Mouse (Mus musculus) forebrain, embryonic 16.5 days (tissue): Measurements from ENCODE around the gene Lrrc31. TPM values are rescaled to one million over a fixed set of nuclear protein-coding genes. Genes with fewer than 3 reads are reported as not detected.

Source experiments
- ATAC-seq: fragments of 200-750 bp; cut with Nextera tagmentation; 2 replicates; pipeline ENCODE4 v1.8.0; 2017; ENCODE audit warnings: mild to moderate bottlenecking, moderate library complexity
- H3K27ac ChIP-seq: fragments of 300-500 bp; sonication (generic); 2 replicates; pipeline ENCODE4 v1.5.1; 2014; ENCODE audit warnings: low read length, control low read depth
- H3K27me3 ChIP-seq: fragments of 300-500 bp; sonication (generic); replicated peaks from 2 replicates; pipeline ENCODE4 v1.6.1; 2014; ENCODE audit warnings: low read length; ENCODE audit not compliant: control insufficient read depth, insufficient read depth
- H3K36me3 ChIP-seq: fragments of 300-500 bp; sonication (generic); 2 replicates; pipeline ENCODE4 v1.6.1; 2014; ENCODE audit not compliant: control insufficient read depth, insufficient read depth
- H3K4me1 ChIP-seq: fragments of 300-500 bp; sonication (generic); replicated peaks from 2 replicates; pipeline ENCODE4 v1.6.1; 2014; ENCODE audit warnings: low read length; ENCODE audit not compliant: control insufficient read depth, insufficient read depth
- H3K4me2 ChIP-seq: fragments of 300-500 bp; sonication (generic); 2 replicates; pipeline ENCODE4 v1.6.1; 2014; ENCODE audit warnings: mild to moderate bottlenecking, low read length, control low read depth
- H3K4me3 ChIP-seq: fragments of 300-500 bp; sonication (generic); replicated peaks from 2 replicates; pipeline ENCODE4 v1.5.1; 2014; ENCODE audit warnings: mild to moderate bottlenecking, low read length, control low read depth
- H3K9ac ChIP-seq: fragments of 300-500 bp; sonication (generic); replicated peaks from 2 replicates; pipeline ENCODE4 v1.6.1; 2014; ENCODE audit warnings: low read depth, low read length, control low read depth
- H3K9me3 ChIP-seq: fragments of 300-500 bp; sonication (generic); 2 replicates; pipeline ENCODE4 v1.6.1; 2016; ENCODE audit warnings: low read length; ENCODE audit not compliant: control insufficient read depth
- WGBS: fragments of 180-500 bp; shearing (Covaris S2); extraction: QIAGEN DNeasy Blood & Tissue Kit; methylation state at CpG from one replicate; pipeline ENCODE4 v1.1.7; 2014; 5-methylcytosine and 5-hydroxymethylcytosine counted together
- polyA plus RNA-seq: library from polyadenylated mRNA; unstranded; fragments of >200 nt; fragmentation: Nextera tagmentation; extraction: Ambion mirVana; gene quantifications from 2 replicates; pipeline ENCODE4 v1.2.1, GENCODE M21; 2015

The Lrrc31 gene
- polyA plus RNA-seq, 1 experiment from 2014 or later, result not detected

- Histone ChIP-seq H3K27ac (no peak overlapping the region), H3K4me2 (no peak overlapping the region), H3K9ac (no peak overlapping the region), H3K27me3 (no peaks in the 10 kb centered on the region), H3K36me3 (no peaks in the 10 kb centered on the region), H3K4me3 (no peak overlapping the region), H3K4me1 (no peaks in the 10 kb centered on the region), H3K9me3 (no peaks in the 10 kb centered on the region)
- no peak for ATAC-seq
- WGBS, result 90% methylated on average over 10 of the region's 10 CpGs
Measured at GRCm38 (mm10) chr3:30724848-30725465, 25.3 kb upstream of the Lrrc31 start.

- 64% methylated on average over 10 of the region's 10 CpGs for WGBS
- H3K27ac ChIP-seq, result no peak overlapping the region
- H3K27me3 ChIP-seq, result no peaks in the 10 kb centered on the region
- no peaks in the 10 kb centered on the region for H3K4me1 ChIP-seq
- H3K36me3 ChIP-seq, result no peaks in the 10 kb centered on the region
- H3K4me2 ChIP-seq, result no peak overlapping the region
- ATAC-seq, result no peak
- H3K9ac ChIP-seq, result no peak overlapping the region
- H3K4me3 ChIP-seq, result no peak overlapping the region
- no peaks in the 10 kb centered on the region for H3K9me3 ChIP-seq
Measured at GRCm38 (mm10) chr3:30724105-30724824, 24.6 kb upstream of the Lrrc31 start.

GRCm38 (mm10) chr3:30723179-30723578 is 23.5 kb upstream of the Lrrc31 start:
- H3K36me3 ChIP-seq, result no peaks in the 10 kb centered on the region
- no peaks in the 10 kb centered on the region for H3K27me3 ChIP-seq
- H3K4me1 ChIP-seq, result no peaks in the 10 kb centered on the region
- no peak overlapping the region for H3K27ac ChIP-seq
- ATAC-seq, result no peak
- H3K9ac ChIP-seq, result no peak overlapping the region
- no peaks in the 10 kb centered on the region for H3K9me3 ChIP-seq
- no peak overlapping the region for H3K4me2 ChIP-seq
- H3K4me3 ChIP-seq, result no peak overlapping the region
- 64% methylated on average over 5 of the region's 5 CpGs for WGBS

GRCm38 (mm10) chr3:30722461-30722860 is 22.8 kb upstream of the Lrrc31 start:
- H3K9ac ChIP-seq, result no peak overlapping the region
- H3K27me3 ChIP-seq, result no peaks in the 10 kb centered on the region
- H3K36me3 ChIP-seq, result no peaks in the 10 kb centered on the region
- H3K27ac ChIP-seq, result no peak overlapping the region
- WGBS, result 78% methylated on average over 2 of the region's 2 CpGs
- no peaks in the 10 kb centered on the region for H3K4me1 ChIP-seq
- H3K4me2 ChIP-seq, result no peak overlapping the region
- no peaks in the 10 kb centered on the region for H3K9me3 ChIP-seq
- H3K4me3 ChIP-seq, result no peak overlapping the region
- ATAC-seq, result no peak

- Histone ChIP-seq H3K27ac (no peak overlapping the region), H3K4me3 (no peak overlapping the region), H3K4me2 (no peak overlapping the region), H3K9me3 (no peaks in the 10 kb centered on the region), H3K27me3 (no peaks in the 10 kb centered on the region), H3K9ac (no peak overlapping the region), H3K36me3 (no peaks in the 10 kb centered on the region), H3K4me1 (no peaks in the 10 kb centered on the region)
- no peak for ATAC-seq
- 78% methylated on average over 4 of the region's 4 CpGs for WGBS
Measured at GRCm38 (mm10) chr3:30722036-30722435, 22.4 kb upstream of the Lrrc31 start.

- no peak overlapping the region for H3K27ac ChIP-seq
- no peak overlapping the region for H3K4me2 ChIP-seq
- 93% methylated on average over 3 of the region's 3 CpGs for WGBS
- H3K9ac ChIP-seq, result no peak overlapping the region
- ATAC-seq, result no peak
- no peaks in the 10 kb centered on the region for H3K9me3 ChIP-seq
- no peak overlapping the region for H3K4me3 ChIP-seq
- H3K27me3 ChIP-seq, result no peaks in the 10 kb centered on the region
- H3K4me1 ChIP-seq, result no peaks in the 10 kb centered on the region
- no peaks in the 10 kb centered on the region for H3K36me3 ChIP-seq
Measured at GRCm38 (mm10) chr3:30718649-30719048, 19.0 kb upstream of the Lrrc31 start.

- no peak for ATAC-seq
- no peaks in the 10 kb centered on the region for H3K27me3 ChIP-seq
- H3K4me1 ChIP-seq, result no peaks in the 10 kb centered on the region
- no peak overlapping the region for H3K9ac ChIP-seq
- H3K9me3 ChIP-seq, result no peaks in the 10 kb centered on the region
- WGBS, result 93% methylated on average over 1 of the region's 1 CpGs
- H3K36me3 ChIP-seq, result no peaks in the 10 kb centered on the region
- no peak overlapping the region for H3K4me2 ChIP-seq
- no peak overlapping the region for H3K27ac ChIP-seq
- H3K4me3 ChIP-seq, result no peak overlapping the region
Measured at GRCm38 (mm10) chr3:30713334-30713733, 13.7 kb upstream of the Lrrc31 start.

- Histone ChIP-seq H3K4me1 (no peaks in the 10 kb centered on the region), H3K4me3 (no peak overlapping the region), H3K9ac (no peak overlapping the region), H3K4me2 (no peak overlapping the region), H3K9me3 (no peaks in the 10 kb centered on the region), H3K27ac (no peak overlapping the region), H3K36me3 (no peaks in the 10 kb centered on the region), H3K27me3 (no peaks in the 10 kb centered on the region)
- ATAC-seq, result no peak
- 85% methylated on average over 6 of the region's 6 CpGs for WGBS
Measured at GRCm38 (mm10) chr3:30710191-30710590, 10.5 kb upstream of the Lrrc31 start.

- Histone ChIP-seq H3K27me3 (no peaks in the 10 kb centered on the region), H3K9me3 (no peaks in the 10 kb centered on the region), H3K4me2 (no peak overlapping the region), H3K4me3 (no peak overlapping the region), H3K9ac (no peak overlapping the region), H3K27ac (no peak overlapping the region), H3K36me3 (no peaks in the 10 kb centered on the region), H3K4me1 (no peaks in the 10 kb centered on the region)
- WGBS, result 86% methylated on average over 4 of the region's 4 CpGs
- ATAC-seq, result no peak
Measured at GRCm38 (mm10) chr3:30706614-30707276, 7.1 kb upstream of the Lrrc31 start.
